Mouse (Mus musculus): Measurements from ENCODE around the gene Lrrc36. TPM values are rescaled to one million over a fixed set of nuclear protein-coding genes. Genes with fewer than 3 reads are reported as not detected.

The Lrrc36 gene
- polyA plus RNA-seq, 1 experiment from 2014 or later, result 1.6 TPM

- ATAC-seq (ENCODE audit: low read depth), result no peak
- no peak overlapping the region for H3K4me2 ChIP-seq (ENCODE audit: low read depth, low read length)
- H3K4me1 ChIP-seq (replicated peaks; ENCODE audit: control insufficient read depth, insufficient read depth, low read length), result peaks cover 5% of the 10 kb centered on the region; the same call in 1 of the 2 replicates
- H3K9ac ChIP-seq (ENCODE audit: low read length), result no peak overlapping the region
- no peak overlapping the region; the same call in 1 of the 2 replicates for H3K27ac ChIP-seq (ENCODE audit: low read length)
- 76% methylated on average over 6 of the region's 6 CpGs for WGBS
- H3K36me3 ChIP-seq (ENCODE audit: control insufficient read depth, insufficient read depth, low read length), result no peaks in the 10 kb centered on the region
- no peaks in the 10 kb centered on the region for H3K9me3 ChIP-seq (ENCODE audit: control insufficient read depth, low read length)
- no peaks in the 10 kb centered on the region for H3K27me3 ChIP-seq (ENCODE audit: control insufficient read depth, insufficient read depth, low read depth, low read length)
- H3K4me3 ChIP-seq (ENCODE audit: low read length), result no peak overlapping the region
Observed at GRCm38 (mm10) chr8:105481453-105481852, 68.1 kb downstream of the Lrrc36 start.

GRCm38 (mm10) chr8:105482123-105482522, 68.8 kb downstream of the Lrrc36 start:
- H3K4me1 ChIP-seq (replicated peaks; ENCODE audit: control insufficient read depth, insufficient read depth, low read length), result peaks cover 5% of the 10 kb centered on the region; the same call in 1 of the 2 replicates
- H3K9ac ChIP-seq (ENCODE audit: low read length), result no peak overlapping the region
- no peaks in the 10 kb centered on the region for H3K36me3 ChIP-seq (ENCODE audit: control insufficient read depth, insufficient read depth, low read length)
- H3K9me3 ChIP-seq (ENCODE audit: control insufficient read depth, low read length), result no peaks in the 10 kb centered on the region
- H3K4me2 ChIP-seq (ENCODE audit: low read depth, low read length), result no peak overlapping the region
- ATAC-seq (ENCODE audit: low read depth), result no peak
- H3K27ac ChIP-seq (ENCODE audit: low read length), result no peak overlapping the region
- no peak overlapping the region for H3K4me3 ChIP-seq (ENCODE audit: low read length)
- H3K27me3 ChIP-seq (ENCODE audit: control insufficient read depth, insufficient read depth, low read depth, low read length), result no peaks in the 10 kb centered on the region
- WGBS, result 78% methylated on average over 8 of the region's 8 CpGs

- WGBS, result 49% methylated on average over 14 of the region's 14 CpGs
- Histone ChIP-seq H3K27ac (ENCODE audit: low read length) (no peak overlapping the region), H3K9me3 (ENCODE audit: control insufficient read depth, low read length) (no peaks in the 10 kb centered on the region), H3K4me3 (ENCODE audit: low read length) (no peak overlapping the region), H3K36me3 (ENCODE audit: control insufficient read depth, insufficient read depth, low read length) (no peaks in the 10 kb centered on the region), H3K4me2 (ENCODE audit: low read depth, low read length) (no peak overlapping the region), H3K27me3 (ENCODE audit: control insufficient read depth, insufficient read depth, low read depth, low read length) (no peaks in the 10 kb centered on the region), H3K4me1 (replicated peaks; ENCODE audit: control insufficient read depth, insufficient read depth, low read length) (peaks cover 5% of the 10 kb centered on the region; the same call in 1 of the 2 replicates), H3K9ac (ENCODE audit: low read length) (no peak overlapping the region)
- peak; percentile 45; the same call in 1 of the 2 replicates for ATAC-seq (ENCODE audit: low read depth)
Observed at GRCm38 (mm10) chr8:105483212-105484029, 70.0 kb downstream of the Lrrc36 start.

GRCm38 (mm10) chr8:105484030-105484368, 70.6 kb downstream of the Lrrc36 start:
- H3K4me1 ChIP-seq (replicated peaks; ENCODE audit: control insufficient read depth, insufficient read depth, low read length), result peaks cover 5% of the 10 kb centered on the region; the same call in 1 of the 2 replicates
- WGBS, result 71% methylated on average over 3 of the region's 3 CpGs
- H3K9me3 ChIP-seq (ENCODE audit: control insufficient read depth, low read length), result no peaks in the 10 kb centered on the region
- H3K27ac ChIP-seq (ENCODE audit: low read length), result no peak overlapping the region
- H3K9ac ChIP-seq (ENCODE audit: low read length), result no peak overlapping the region
- no peak overlapping the region for H3K4me2 ChIP-seq (ENCODE audit: low read depth, low read length)
- H3K36me3 ChIP-seq (ENCODE audit: control insufficient read depth, insufficient read depth, low read length), result no peaks in the 10 kb centered on the region
- no peaks in the 10 kb centered on the region for H3K27me3 ChIP-seq (ENCODE audit: control insufficient read depth, insufficient read depth, low read depth, low read length)
- no peak for ATAC-seq (ENCODE audit: low read depth)
- H3K4me3 ChIP-seq (ENCODE audit: low read length), result no peak overlapping the region

GRCm38 (mm10) chr8:105484392-105484791, 71.0 kb downstream of the Lrrc36 start:
- H3K4me1 ChIP-seq (replicated peaks; ENCODE audit: control insufficient read depth, insufficient read depth, low read length), result peaks cover 5% of the 10 kb centered on the region; the same call in 1 of the 2 replicates
- H3K36me3 ChIP-seq (ENCODE audit: control insufficient read depth, insufficient read depth, low read length), result no peaks in the 10 kb centered on the region
- H3K27me3 ChIP-seq (ENCODE audit: control insufficient read depth, insufficient read depth, low read depth, low read length), result no peaks in the 10 kb centered on the region
- WGBS, result 51% methylated on average over 2 of the region's 2 CpGs
- peak; percentile 59; the same call in 1 of the 2 replicates for ATAC-seq (ENCODE audit: low read depth)
- no peak overlapping the region for H3K9ac ChIP-seq (ENCODE audit: low read length)
- H3K27ac ChIP-seq (ENCODE audit: low read length), result no peak overlapping the region
- no peaks in the 10 kb centered on the region for H3K9me3 ChIP-seq (ENCODE audit: control insufficient read depth, low read length)
- no peak overlapping the region for H3K4me3 ChIP-seq (ENCODE audit: low read length)
- H3K4me2 ChIP-seq (ENCODE audit: low read depth, low read length), result no peak overlapping the region

- H3K27ac ChIP-seq (ENCODE audit: low read length), result no peak overlapping the region
- WGBS, result 65% methylated on average over 3 of the region's 3 CpGs
Observed at GRCm38 (mm10) chr8:105488082-105488481, 74.7 kb downstream of the Lrrc36 start.

GRCm38 (mm10) chr8:105489281-105489680, 75.9 kb downstream of the Lrrc36 start:
- Histone ChIP-seq H3K36me3 (ENCODE audit: control insufficient read depth, insufficient read depth, low read length) (no peaks in the 10 kb centered on the region), H3K4me1 (replicated peaks; ENCODE audit: control insufficient read depth, insufficient read depth, low read length) (no peaks in the 10 kb centered on the region; the same call in 1 of the 2 replicates), H3K27ac (ENCODE audit: low read length) (no peak overlapping the region), H3K27me3 (ENCODE audit: control insufficient read depth, insufficient read depth, low read depth, low read length) (no peaks in the 10 kb centered on the region), H3K9ac (ENCODE audit: low read length) (no peak overlapping the region), H3K4me3 (ENCODE audit: low read length) (no peak overlapping the region), H3K9me3 (ENCODE audit: control insufficient read depth, low read length) (no peaks in the 10 kb centered on the region), H3K4me2 (ENCODE audit: low read depth, low read length) (no peak overlapping the region)
- 58% methylated on average over 1 of the region's 1 CpGs for WGBS
- no peak for ATAC-seq (ENCODE audit: low read depth)

More at GRCm38 (mm10) chr8:105488082-105488481, 74.7 kb downstream of the Lrrc36 start:
- no peak for ATAC-seq (ENCODE audit: low read depth)
- no peaks in the 10 kb centered on the region for H3K36me3 ChIP-seq (ENCODE audit: control insufficient read depth, insufficient read depth, low read length)
- H3K4me2 ChIP-seq (ENCODE audit: low read depth, low read length), result no peak overlapping the region
- H3K4me1 ChIP-seq (replicated peaks; ENCODE audit: control insufficient read depth, insufficient read depth, low read length), result no peaks in the 10 kb centered on the region
- no peak overlapping the region for H3K9ac ChIP-seq (ENCODE audit: low read length)
- no peaks in the 10 kb centered on the region for H3K9me3 ChIP-seq (ENCODE audit: control insufficient read depth, low read length)
- H3K27me3 ChIP-seq (ENCODE audit: control insufficient read depth, insufficient read depth, low read depth, low read length), result no peaks in the 10 kb centered on the region
- H3K4me3 ChIP-seq (ENCODE audit: low read length), result no peak overlapping the region

- Histone ChIP-seq H3K9ac (ENCODE audit: low read length) (no peak overlapping the region), H3K36me3 (ENCODE audit: control insufficient read depth, insufficient read depth, low read length) (no peaks in the 10 kb centered on the region), H3K9me3 (ENCODE audit: control insufficient read depth, low read length) (no peaks in the 10 kb centered on the region), H3K4me3 (ENCODE audit: low read length) (no peak overlapping the region), H3K4me2 (ENCODE audit: low read depth, low read length) (no peak overlapping the region), H3K27ac (ENCODE audit: low read length) (peak overlapping the region; percentile 91), H3K4me1 (replicated peaks; ENCODE audit: control insufficient read depth, insufficient read depth, low read length) (peaks cover 21% of the 10 kb centered on the region), H3K27me3 (ENCODE audit: control insufficient read depth, insufficient read depth, low read depth, low read length) (no peaks in the 10 kb centered on the region)
- ATAC-seq (ENCODE audit: low read depth), result no peak
- WGBS, result 10% methylated on average over 3 of the region's 3 CpGs
Observed at GRCm38 (mm10) chr8:105493495-105493894, 80.1 kb downstream of the Lrrc36 start.

GRCm38 (mm10) chr8:105494566-105494965, 81.2 kb downstream of the Lrrc36 start:
- H3K36me3 ChIP-seq (ENCODE audit: control insufficient read depth, insufficient read depth, low read length), result no peaks in the 10 kb centered on the region
- WGBS, result 53% methylated on average over 3 of the region's 3 CpGs
- peaks cover 21% of the 10 kb centered on the region for H3K4me1 ChIP-seq (replicated peaks; ENCODE audit: control insufficient read depth, insufficient read depth, low read length)
- peak overlapping the region; percentile 87 for H3K4me2 ChIP-seq (ENCODE audit: low read depth, low read length)
- no peak overlapping the region for H3K4me3 ChIP-seq (ENCODE audit: low read length)
- H3K9ac ChIP-seq (ENCODE audit: low read length), result no peak overlapping the region
- H3K27me3 ChIP-seq (ENCODE audit: control insufficient read depth, insufficient read depth, low read depth, low read length), result no peaks in the 10 kb centered on the region
- no peaks in the 10 kb centered on the region for H3K9me3 ChIP-seq (ENCODE audit: control insufficient read depth, low read length)
- H3K27ac ChIP-seq (ENCODE audit: low read length), result peak overlapping the region; percentile 91
- peak; percentile 59 for ATAC-seq (ENCODE audit: low read depth)

Data from lung, embryonic 16.5 days (tissue).